Mouse (Mus musculus): Measurements from ENCODE around the gene Gm7271. TPM values are rescaled to one million over a fixed set of nuclear protein-coding genes. Genes with fewer than 3 reads are reported as not detected.

The Gm7271 gene
- total and polyA plus RNA-seq, 2 experiments from 2014 or later, result not detected

DNA sequence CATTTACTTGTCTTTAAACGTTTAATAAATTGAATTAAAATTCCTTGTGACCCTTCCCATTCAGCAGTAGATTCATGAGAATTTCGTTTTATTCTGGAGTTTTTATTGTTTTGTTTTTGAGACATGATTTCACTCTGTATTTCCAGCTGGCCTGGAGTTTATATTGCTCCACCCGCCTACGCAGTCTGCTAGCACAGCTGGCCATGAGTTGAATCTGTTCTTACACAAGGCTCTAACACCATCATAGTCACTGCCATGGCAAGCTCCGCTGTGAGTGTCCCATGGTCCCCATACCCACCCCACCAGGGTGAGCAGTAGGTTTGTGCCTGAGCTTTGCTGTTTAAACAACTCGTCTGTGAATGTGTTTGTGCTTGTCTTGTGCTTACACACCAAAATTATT, 49.3 kb downstream of the Gm7271 start:
- Histone ChIP-seq H3K4me2 (ENCODE audit: low read depth) (no peak overlapping the region), H3K27me3 (ENCODE audit: insufficient read depth, low read length) (no peaks in the 10 kb centered on the region), H3K9ac (peak overlapping the region; percentile 10; the same call in 1 of the 2 replicates), H3K4me1 (ENCODE audit: insufficient read depth) (peaks cover 11% of the 10 kb centered on the region; the same call in 1 of the 2 replicates), H3K36me3 (ENCODE audit: insufficient read depth) (peaks cover 40% of the 10 kb centered on the region), H3K9me3 (ENCODE audit: low read length) (no peaks in the 10 kb centered on the region), H3K27ac (ENCODE audit: low read depth, low read length) (no peak overlapping the region), H3K4me3 (ENCODE audit: low read depth, low read length) (no peak overlapping the region)
- ATAC-seq, result no peak
- 87% methylated on average over 6 of the region's 6 CpGs for WGBS
- no peak for DNase-seq
- TF ChIP-seq CTCF (IDR thresholded peaks at IDR 0.05; ENCODE audit: low read depth), result no peak

DNA sequence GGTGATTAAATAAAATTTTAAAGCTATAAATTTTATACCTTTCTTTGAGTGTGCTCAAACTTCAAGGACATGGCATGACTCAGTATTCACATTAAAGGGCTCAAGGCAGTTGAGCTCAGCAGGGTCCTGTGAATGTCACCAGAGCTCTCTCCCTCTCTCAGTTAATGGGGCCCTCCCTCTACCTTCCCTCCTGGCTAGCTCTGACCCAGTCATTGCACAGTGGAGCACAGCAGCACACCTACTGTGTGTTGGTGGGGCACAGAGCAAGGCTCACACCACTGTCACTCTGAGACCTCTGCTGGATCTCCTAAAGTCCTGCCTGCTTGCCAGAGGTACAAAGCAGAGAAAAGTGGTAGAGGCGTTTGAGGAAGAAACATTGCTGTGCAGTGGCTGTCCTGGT, 52.4 kb downstream of the Gm7271 start:
- Histone ChIP-seq H3K9ac (no peak overlapping the region), H3K4me3 (ENCODE audit: low read depth, low read length) (no peak overlapping the region), H3K4me1 (ENCODE audit: insufficient read depth) (no peaks in the 10 kb centered on the region), H3K27ac (ENCODE audit: low read depth, low read length) (no peak overlapping the region), H3K4me2 (ENCODE audit: low read depth) (no peak overlapping the region), H3K27me3 (ENCODE audit: insufficient read depth, low read length) (no peaks in the 10 kb centered on the region), H3K9me3 (ENCODE audit: low read length) (no peaks in the 10 kb centered on the region), H3K36me3 (ENCODE audit: insufficient read depth) (peaks cover 50% of the 10 kb centered on the region)
- no peak for TF ChIP-seq CTCF (IDR thresholded peaks at IDR 0.05; ENCODE audit: low read depth)
- ATAC-seq (no peak), DNase-seq (no peak)
- 90% methylated on average over 1 of the region's 1 CpGs for WGBS

DNA sequence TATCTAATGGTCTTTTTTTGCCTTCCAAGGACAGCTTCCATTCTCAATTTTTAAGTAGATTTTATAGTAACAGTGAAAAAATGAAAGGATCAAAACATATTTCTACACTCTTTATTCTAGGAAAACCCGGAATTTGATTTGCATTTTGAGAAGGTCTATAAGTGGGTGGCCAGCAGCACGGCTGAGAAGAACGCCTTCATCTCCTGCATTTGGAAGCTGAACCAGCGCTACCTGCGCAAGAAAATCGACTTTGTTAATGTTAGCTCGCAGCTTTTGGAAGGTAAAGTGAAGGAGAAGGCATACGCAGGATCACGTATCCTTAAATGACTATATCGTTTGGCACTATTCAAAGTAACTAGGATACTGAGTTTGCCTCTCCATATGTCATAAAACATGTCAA, 53.7 kb downstream of the Gm7271 start:
- WGBS, result 91% methylated on average over 10 of the region's 10 CpGs
- ATAC-seq (no peak), DNase-seq (no peak)
- TF ChIP-seq CTCF (IDR thresholded peaks at IDR 0.05; ENCODE audit: low read depth), result no peak
- no peaks in the 10 kb centered on the region for H3K9me3 ChIP-seq (ENCODE audit: low read length)
- peaks cover 58% of the 10 kb centered on the region for H3K36me3 ChIP-seq (ENCODE audit: insufficient read depth)
- no peak overlapping the region for H3K9ac ChIP-seq
- H3K27me3 ChIP-seq (ENCODE audit: insufficient read depth, low read length), result no peaks in the 10 kb centered on the region
- no peak overlapping the region for H3K27ac ChIP-seq (ENCODE audit: low read depth, low read length)
- no peaks in the 10 kb centered on the region for H3K4me1 ChIP-seq (ENCODE audit: insufficient read depth)
- H3K4me2 ChIP-seq (ENCODE audit: low read depth), result no peak overlapping the region
- H3K4me3 ChIP-seq (ENCODE audit: low read depth, low read length), result no peak overlapping the region

DNA sequence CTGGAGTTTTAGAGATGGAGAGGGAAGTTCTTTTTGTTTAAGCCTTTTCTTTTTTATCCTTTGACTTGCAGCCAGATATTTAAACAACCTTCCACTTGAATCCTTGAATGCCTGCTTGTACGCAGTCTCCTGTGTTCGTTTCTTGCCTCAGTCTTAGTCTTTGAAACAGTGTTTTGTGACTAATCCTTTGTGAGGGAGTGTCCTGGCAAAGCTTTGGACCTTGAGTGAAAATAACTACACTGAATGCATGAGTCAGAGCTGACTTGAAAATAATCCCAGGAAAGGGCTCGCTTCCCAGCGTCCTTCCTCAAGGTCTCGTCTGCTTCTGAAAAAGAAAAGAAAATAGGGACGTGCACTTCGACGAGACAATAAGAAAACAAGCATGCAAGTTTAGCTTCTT, 56.3 kb downstream of the Gm7271 start:
- H3K9ac ChIP-seq, result no peak overlapping the region
- DNase-seq (peak; percentile 3), ATAC-seq (no peak; the same call in 1 of the 2 replicates)
- H3K4me2 ChIP-seq (ENCODE audit: low read depth), result no peak overlapping the region
- WGBS, result 23% methylated on average over 8 of the region's 8 CpGs
- no peak for TF ChIP-seq CTCF (IDR thresholded peaks at IDR 0.05; ENCODE audit: low read depth)
- no peak overlapping the region for H3K27ac ChIP-seq (ENCODE audit: low read depth, low read length)
- H3K4me1 ChIP-seq (ENCODE audit: insufficient read depth), result no peaks in the 10 kb centered on the region
- peaks cover 71% of the 10 kb centered on the region for H3K36me3 ChIP-seq (ENCODE audit: insufficient read depth)
- no peak overlapping the region for H3K4me3 ChIP-seq (ENCODE audit: low read depth, low read length)
- no peaks in the 10 kb centered on the region for H3K27me3 ChIP-seq (ENCODE audit: insufficient read depth, low read length)
- no peaks in the 10 kb centered on the region for H3K9me3 ChIP-seq (ENCODE audit: low read length)

DNA sequence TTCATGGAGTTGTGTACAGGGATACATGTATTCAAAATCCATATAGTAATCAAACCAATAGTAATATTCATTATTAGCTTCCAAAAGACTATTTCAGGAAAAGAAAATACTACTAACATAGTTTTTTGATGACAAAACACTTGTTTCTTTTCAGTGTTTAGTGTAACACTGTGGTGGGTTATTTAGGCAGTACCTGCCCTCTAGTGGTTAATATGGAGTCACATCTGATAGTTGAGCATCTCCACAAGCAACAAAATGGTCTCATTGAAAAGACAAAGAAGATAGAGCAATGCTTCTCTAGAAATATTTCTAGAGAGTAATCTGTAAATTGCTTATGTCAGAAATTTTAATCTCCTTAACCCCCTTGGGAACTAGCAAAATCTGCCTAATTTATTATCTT, 57.0 kb downstream of the Gm7271 start:
- ATAC-seq (peak; percentile 86), DNase-seq (peak; percentile 19)
- Histone ChIP-seq H3K27ac (ENCODE audit: low read depth, low read length) (no peak overlapping the region), H3K4me3 (ENCODE audit: low read depth, low read length) (no peak overlapping the region), H3K36me3 (ENCODE audit: insufficient read depth) (peaks cover 70% of the 10 kb centered on the region), H3K9ac (no peak overlapping the region), H3K27me3 (ENCODE audit: insufficient read depth, low read length) (no peaks in the 10 kb centered on the region), H3K9me3 (ENCODE audit: low read length) (no peaks in the 10 kb centered on the region), H3K4me2 (ENCODE audit: low read depth) (no peak overlapping the region), H3K4me1 (ENCODE audit: insufficient read depth) (no peaks in the 10 kb centered on the region)
- TF ChIP-seq CTCF (IDR thresholded peaks at IDR 0.05; ENCODE audit: low read depth), result peak; percentile 77

DNA sequence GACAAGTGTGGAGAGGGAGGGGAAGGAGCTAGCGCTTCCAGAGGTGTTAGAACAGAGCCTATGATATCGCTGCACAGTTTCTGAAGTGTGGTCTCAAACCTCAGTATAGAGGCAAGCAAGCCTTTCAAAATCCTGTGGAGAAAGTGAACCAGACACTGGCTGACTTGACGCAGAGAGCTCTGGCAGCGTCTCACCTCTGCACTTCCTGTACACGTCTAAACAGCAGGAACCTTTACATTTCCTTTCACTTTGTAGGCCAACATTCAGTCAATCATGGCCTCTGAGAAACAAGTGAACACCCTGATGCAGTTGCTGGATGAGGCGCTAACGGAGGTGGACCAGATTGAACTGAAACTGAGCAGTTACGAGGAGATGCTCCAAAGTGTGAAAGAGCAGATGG, 59.4 kb downstream of the Gm7271 start:
- DNase-seq (no peak), ATAC-seq (no peak)
- no peaks in the 10 kb centered on the region for H3K27me3 ChIP-seq (ENCODE audit: insufficient read depth, low read length)
- no peaks in the 10 kb centered on the region for H3K9me3 ChIP-seq (ENCODE audit: low read length)
- no peak for TF ChIP-seq CTCF (IDR thresholded peaks at IDR 0.05; ENCODE audit: low read depth)
- H3K4me2 ChIP-seq (ENCODE audit: low read depth), result no peak overlapping the region
- 90% methylated on average over 8 of the region's 8 CpGs for WGBS
- no peaks in the 10 kb centered on the region for H3K4me1 ChIP-seq (ENCODE audit: insufficient read depth)
- no peak overlapping the region for H3K27ac ChIP-seq (ENCODE audit: low read depth, low read length)
- no peak overlapping the region for H3K9ac ChIP-seq
- H3K36me3 ChIP-seq (ENCODE audit: insufficient read depth), result peaks cover 54% of the 10 kb centered on the region
- H3K4me3 ChIP-seq (ENCODE audit: low read depth, low read length), result no peak overlapping the region

DNA sequence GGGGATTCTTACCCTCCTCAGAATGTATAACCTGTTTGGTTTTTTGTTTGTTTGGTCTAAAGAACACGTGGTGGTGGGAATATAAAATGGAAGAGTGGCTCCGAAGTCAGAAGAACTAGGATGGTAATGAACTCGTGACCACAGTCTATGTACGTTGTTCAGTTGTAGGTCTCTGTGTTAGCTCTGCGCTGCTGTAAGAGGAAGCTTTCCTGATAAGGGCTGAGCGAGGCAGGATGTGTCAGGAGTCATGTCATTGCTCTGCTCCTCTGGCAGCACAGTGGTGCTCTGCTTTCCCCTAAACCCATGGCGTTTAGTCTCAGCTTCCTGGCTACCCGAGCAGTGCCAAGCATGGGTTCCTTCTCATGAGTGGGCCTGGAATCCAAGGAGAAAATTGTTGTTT, 66.6 kb downstream of the Gm7271 start:
- Histone ChIP-seq H3K4me3 (ENCODE audit: low read depth, low read length) (no peak overlapping the region), H3K27ac (ENCODE audit: low read depth, low read length) (no peak overlapping the region), H3K9ac (no peak overlapping the region), H3K4me1 (ENCODE audit: insufficient read depth) (no peaks in the 10 kb centered on the region), H3K27me3 (ENCODE audit: insufficient read depth, low read length) (no peaks in the 10 kb centered on the region), H3K36me3 (ENCODE audit: insufficient read depth) (peaks cover 45% of the 10 kb centered on the region), H3K9me3 (ENCODE audit: low read length) (no peaks in the 10 kb centered on the region), H3K4me2 (ENCODE audit: low read depth) (no peak overlapping the region)
- ATAC-seq (no peak), DNase-seq (no peak)
- no peak for TF ChIP-seq CTCF (IDR thresholded peaks at IDR 0.05; ENCODE audit: low read depth)
- 92% methylated on average over 8 of the region's 8 CpGs for WGBS

DNA sequence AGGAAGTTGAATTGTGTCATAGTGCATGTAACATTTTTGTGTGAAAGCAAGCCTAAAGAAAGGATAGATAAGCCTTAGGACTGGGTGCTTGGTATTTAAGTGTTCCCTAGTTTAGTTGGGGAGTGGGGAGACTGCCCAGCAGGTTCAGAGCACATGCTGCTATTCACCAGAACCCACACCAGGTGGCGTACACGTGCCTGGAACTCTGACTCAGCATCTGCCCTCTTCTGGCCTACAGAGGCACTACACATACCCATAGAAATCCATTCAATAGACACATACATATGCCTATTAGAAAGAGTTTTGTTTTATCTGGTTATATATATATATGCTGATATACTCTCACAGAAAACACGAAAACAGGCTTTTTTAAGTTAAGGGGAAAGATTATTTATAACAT, 81.5 kb downstream of the Gm7271 start:
- no peak overlapping the region for H3K9ac ChIP-seq

More for the DNA sequence above, 81.5 kb downstream of the Gm7271 start:
- no peaks in the 10 kb centered on the region for H3K27me3 ChIP-seq (ENCODE audit: insufficient read depth, low read length)
- no peaks in the 10 kb centered on the region for H3K9me3 ChIP-seq (ENCODE audit: low read length)
- WGBS, result 35% methylated on average over 3 of the region's 3 CpGs
- no peak overlapping the region for H3K4me3 ChIP-seq (ENCODE audit: low read depth, low read length)
- H3K4me2 ChIP-seq (ENCODE audit: low read depth), result no peak overlapping the region
- H3K4me1 ChIP-seq (ENCODE audit: insufficient read depth), result no peaks in the 10 kb centered on the region
- TF ChIP-seq CTCF (IDR thresholded peaks at IDR 0.05; ENCODE audit: low read depth), result peak; percentile 98
- DNase-seq (peak; percentile 76), ATAC-seq (peak; percentile 36; the same call in 1 of the 2 replicates)
- H3K27ac ChIP-seq (ENCODE audit: low read depth, low read length), result no peak overlapping the region
- peaks cover 71% of the 10 kb centered on the region for H3K36me3 ChIP-seq (ENCODE audit: insufficient read depth)

Other genes starting within 250 kb of the Gm7271 start
- 20.5 and 28.5 TPM in 2 replicates for gene Clock, start 179.2 kb upstream of the Gm7271 start, total RNA-seq (2014; rRNA removed)
- 4.1 and 7.3 TPM in 2 replicates for gene Clock, start 179.2 kb upstream of the Gm7271 start, polyA plus RNA-seq (2015; fragmentation: Nextera tagmentation; extraction: Ambion mirVana)
- gene Pdcl2, start 152.9 kb upstream of the Gm7271 start, total RNA-seq (2014; rRNA removed), result not detected in 2 replicates
- gene Pdcl2, start 152.9 kb upstream of the Gm7271 start, polyA plus RNA-seq (2015; fragmentation: Nextera tagmentation; extraction: Ambion mirVana), result not detected in 2 replicates
- gene Nmu, start 120.3 kb upstream of the Gm7271 start, total RNA-seq (2014; rRNA removed), result not detected in 2 replicates
- gene Nmu, start 120.3 kb upstream of the Gm7271 start, polyA plus RNA-seq (2015; fragmentation: Nextera tagmentation; extraction: Ambion mirVana), result 0.70 TPM in 1 of 2 replicates, not detected in the other
- gene Exoc1, start 45.3 kb downstream of the Gm7271 start, total RNA-seq (2014; rRNA removed), result 81.7 and 96.2 TPM in 2 replicates
- 35.5 and 48.9 TPM in 2 replicates for gene Exoc1, start 45.3 kb downstream of the Gm7271 start, polyA plus RNA-seq (2015; fragmentation: Nextera tagmentation; extraction: Ambion mirVana)
- gene Cep135, start 104.7 kb downstream of the Gm7271 start, total RNA-seq (2014; rRNA removed), result 6.2 and 8.3 TPM in 2 replicates
- 1.6 and 2.8 TPM in 2 replicates for gene Cep135, start 104.7 kb downstream of the Gm7271 start, polyA plus RNA-seq (2015; fragmentation: Nextera tagmentation; extraction: Ambion mirVana)
- gene C530008M17Rik, start 172.5 kb downstream of the Gm7271 start, total RNA-seq (2014; rRNA removed), result 86.2 and 87.4 TPM in 2 replicates
- gene C530008M17Rik, start 172.5 kb downstream of the Gm7271 start, polyA plus RNA-seq (2015; fragmentation: Nextera tagmentation; extraction: Ambion mirVana), result 47.6 and 63.6 TPM in 2 replicates

Data from forebrain, postnatal 0 days (tissue).